Mouse (Mus musculus) forebrain, embryonic 16.5 days (tissue): ENCODE measurements around the gene Gm4871. TPM values are rescaled to one million over a fixed set of nuclear protein-coding genes. Genes with fewer than 3 reads are reported as not detected.
"Not testable (repeated sequence)": the region's sequence is repeated elsewhere in the genome, so short reads cannot be mapped to it uniquely, and the experiment has no call there.

Source experiments
- ATAC-seq: fragments of 200-750 bp; cut with Nextera tagmentation; 2 replicates; pipeline ENCODE4 v1.8.0; 2017; ENCODE audit warnings: mild to moderate bottlenecking, moderate library complexity
- H3K27ac ChIP-seq: fragments of 300-500 bp; sonication (generic); 2 replicates; pipeline ENCODE4 v1.5.1; 2014; ENCODE audit warnings: low read length, control low read depth
- H3K27me3 ChIP-seq: fragments of 300-500 bp; sonication (generic); replicated peaks from 2 replicates; pipeline ENCODE4 v1.6.1; 2014; ENCODE audit warnings: low read length; ENCODE audit not compliant: control insufficient read depth, insufficient read depth
- H3K36me3 ChIP-seq: fragments of 300-500 bp; sonication (generic); 2 replicates; pipeline ENCODE4 v1.6.1; 2014; ENCODE audit not compliant: control insufficient read depth, insufficient read depth
- H3K4me1 ChIP-seq: fragments of 300-500 bp; sonication (generic); replicated peaks from 2 replicates; pipeline ENCODE4 v1.6.1; 2014; ENCODE audit warnings: low read length; ENCODE audit not compliant: control insufficient read depth, insufficient read depth
- H3K4me2 ChIP-seq: fragments of 300-500 bp; sonication (generic); 2 replicates; pipeline ENCODE4 v1.6.1; 2014; ENCODE audit warnings: mild to moderate bottlenecking, low read length, control low read depth
- H3K4me3 ChIP-seq: fragments of 300-500 bp; sonication (generic); replicated peaks from 2 replicates; pipeline ENCODE4 v1.5.1; 2014; ENCODE audit warnings: mild to moderate bottlenecking, low read length, control low read depth
- H3K9ac ChIP-seq: fragments of 300-500 bp; sonication (generic); replicated peaks from 2 replicates; pipeline ENCODE4 v1.6.1; 2014; ENCODE audit warnings: low read depth, low read length, control low read depth
- H3K9me3 ChIP-seq: fragments of 300-500 bp; sonication (generic); 2 replicates; pipeline ENCODE4 v1.6.1; 2016; ENCODE audit warnings: low read length; ENCODE audit not compliant: control insufficient read depth
- WGBS: fragments of 180-500 bp; shearing (Covaris S2); extraction: QIAGEN DNeasy Blood & Tissue Kit; methylation state at CpG from one replicate; pipeline ENCODE4 v1.1.7; 2014; 5-methylcytosine and 5-hydroxymethylcytosine counted together
- polyA plus RNA-seq: library from polyadenylated mRNA; unstranded; fragments of >200 nt; fragmentation: Nextera tagmentation; extraction: Ambion mirVana; gene quantifications from 2 replicates; pipeline ENCODE4 v1.2.1, GENCODE M21; 2015

Gene Gm4871
- polyA plus RNA-seq, 1 experiment from 2014 or later = not detected

- Histone ChIP-seq H3K36me3 (no peaks in the 10 kb centered on the region), H3K4me3 (no peak overlapping the region), H3K9ac (no peak overlapping the region), H3K9me3 (no peaks in the 10 kb centered on the region), H3K27ac (no peak overlapping the region), H3K4me1 (0 out of 2 replicates have a peak, but pooled peaks cover 8% of the 10 kb centered on the region), H3K4me2 (no peak overlapping the region), H3K27me3 (no peaks in the 10 kb centered on the region)
- ATAC-seq = peak; percentile 73
- WGBS = 18% methylated on average over 8 of the region's 8 CpGs
Measured at GRCm38 (mm10) chr5:145057907-145058306, 25.4 kb upstream of the Gm4871 start.

- not testable (repeated sequence) for H3K36me3 ChIP-seq, H3K27me3 ChIP-seq, H3K9ac ChIP-seq, H3K9me3 ChIP-seq, H3K4me2 ChIP-seq, ATAC-seq, H3K4me1 ChIP-seq, H3K27ac ChIP-seq, H3K4me3 ChIP-seq
- 89% methylated on average over 3 of the region's 3 CpGs for WGBS
Measured at GRCm38 (mm10) chr5:145054187-145054586, 21.6 kb upstream of the Gm4871 start.

DNA sequence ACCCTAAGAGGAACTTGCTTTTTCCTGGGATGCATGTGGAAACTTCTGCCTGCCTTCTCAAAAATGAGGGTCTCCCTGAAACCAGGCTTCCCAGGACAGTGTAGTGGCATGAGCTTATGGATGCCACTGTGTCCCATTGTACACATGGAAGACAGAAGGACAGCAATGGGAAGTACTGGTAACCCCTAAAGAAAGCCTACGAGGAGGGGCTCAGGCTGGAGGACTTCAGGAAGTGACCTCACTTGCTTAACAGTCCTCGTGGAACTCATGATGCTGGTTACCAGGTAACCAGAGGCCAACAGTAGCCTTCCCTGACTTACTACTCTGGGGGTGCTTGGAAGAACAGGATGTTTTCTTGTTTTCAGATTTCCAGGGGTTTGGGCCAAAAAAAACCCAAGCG is 10.1 kb upstream of the Gm4871 start, which contains the start of gene 1700018F24Rik:
Gene 1700018F24Rik, plus strand, starts transcription at position 301 of the 400 bp plus-strand sequence.
- not testable (repeated sequence) for H3K36me3 ChIP-seq, H3K9ac ChIP-seq, H3K4me1 ChIP-seq, H3K27me3 ChIP-seq, H3K4me2 ChIP-seq, H3K4me3 ChIP-seq, H3K27ac ChIP-seq, ATAC-seq, H3K9me3 ChIP-seq
- 81% methylated on average over 3 of the region's 3 CpGs for WGBS

GRCm38 (mm10) chr5:145041628-145042027 is 9.1 kb upstream of the Gm4871 start:
- Histone ChIP-seq H3K36me3 (no peaks in the 10 kb centered on the region), H3K27ac (no peak overlapping the region), H3K4me1 (no peaks in the 10 kb centered on the region), H3K4me3 (no peak overlapping the region), H3K4me2 (no peak overlapping the region), H3K9me3 (no peaks in the 10 kb centered on the region), H3K9ac (no peak overlapping the region), H3K27me3 (no peaks in the 10 kb centered on the region)
- WGBS = 45% methylated on average over 4 of the region's 4 CpGs
- no peak for ATAC-seq

DNA sequence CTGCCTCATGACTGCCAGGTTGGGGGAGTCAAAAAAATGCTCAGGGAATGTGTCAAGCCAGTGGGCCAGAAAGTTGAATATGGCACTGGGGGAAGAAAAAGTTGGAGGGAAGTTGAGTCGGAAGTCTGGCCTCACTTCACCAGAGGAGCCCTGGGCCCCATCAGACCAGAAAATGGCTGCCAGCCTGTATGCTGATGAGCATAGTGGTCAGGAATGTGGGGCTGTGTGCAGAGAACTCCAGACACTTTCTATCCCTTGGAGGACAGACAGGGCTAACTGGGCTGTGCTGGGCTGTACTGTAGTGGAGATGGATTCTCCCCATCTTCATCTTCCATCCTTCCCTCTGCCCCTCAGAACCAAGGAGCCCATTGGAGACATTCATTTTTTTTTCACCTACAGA is 2.1 kb downstream of the Gm4871 start:
- 100% methylated on average over 1 of the region's 1 CpGs for WGBS
- H3K4me1 ChIP-seq, H3K4me2 ChIP-seq, H3K9ac ChIP-seq, H3K27ac ChIP-seq, H3K4me3 ChIP-seq, H3K9me3 ChIP-seq, H3K27me3 ChIP-seq, ATAC-seq, H3K36me3 ChIP-seq: not testable (repeated sequence)

DNA sequence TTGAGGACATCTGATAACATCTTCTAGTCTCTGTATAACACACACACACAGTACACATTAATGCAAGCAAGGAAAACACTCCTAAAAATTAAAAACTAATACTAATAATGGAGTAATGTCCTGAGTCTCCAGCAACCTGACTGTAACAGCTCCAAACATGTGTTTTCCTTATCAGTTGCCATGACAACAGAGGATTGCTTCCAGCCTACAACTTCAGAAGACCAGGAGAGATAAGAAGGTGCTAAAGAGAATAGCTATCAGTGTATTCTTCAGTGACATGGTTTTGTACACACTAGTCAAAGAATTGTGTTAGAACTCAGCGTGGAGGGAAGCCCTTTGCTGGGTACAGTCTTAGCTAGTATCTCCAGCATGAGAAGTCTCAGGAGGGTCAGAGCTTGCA is 11.8 kb downstream of the Gm4871 start:
- H3K27me3 ChIP-seq, H3K27ac ChIP-seq, ATAC-seq, H3K4me3 ChIP-seq, H3K9me3 ChIP-seq, H3K9ac ChIP-seq, H3K4me1 ChIP-seq, H3K4me2 ChIP-seq, H3K36me3 ChIP-seq: not testable (repeated sequence)
- WGBS = 84% methylated on average over 1 of the region's 1 CpGs

GRCm38 (mm10) chr5:145020254-145020653 is 12.3 kb downstream of the Gm4871 start:
- H3K27ac ChIP-seq, H3K36me3 ChIP-seq, H3K4me3 ChIP-seq, H3K4me2 ChIP-seq, H3K9ac ChIP-seq, H3K4me1 ChIP-seq, H3K27me3 ChIP-seq, H3K9me3 ChIP-seq, ATAC-seq: not testable (repeated sequence)
- WGBS = 29% methylated on average over 1 of the region's 1 CpGs

- not testable (repeated sequence) for H3K9ac ChIP-seq, H3K9me3 ChIP-seq, H3K27me3 ChIP-seq, H3K4me2 ChIP-seq, H3K4me3 ChIP-seq, H3K36me3 ChIP-seq, H3K27ac ChIP-seq, ATAC-seq, H3K4me1 ChIP-seq
- WGBS = 35% methylated on average over 2 of the region's 2 CpGs
Measured at GRCm38 (mm10) chr5:145016761-145017160, 15.8 kb downstream of the Gm4871 start.

DNA sequence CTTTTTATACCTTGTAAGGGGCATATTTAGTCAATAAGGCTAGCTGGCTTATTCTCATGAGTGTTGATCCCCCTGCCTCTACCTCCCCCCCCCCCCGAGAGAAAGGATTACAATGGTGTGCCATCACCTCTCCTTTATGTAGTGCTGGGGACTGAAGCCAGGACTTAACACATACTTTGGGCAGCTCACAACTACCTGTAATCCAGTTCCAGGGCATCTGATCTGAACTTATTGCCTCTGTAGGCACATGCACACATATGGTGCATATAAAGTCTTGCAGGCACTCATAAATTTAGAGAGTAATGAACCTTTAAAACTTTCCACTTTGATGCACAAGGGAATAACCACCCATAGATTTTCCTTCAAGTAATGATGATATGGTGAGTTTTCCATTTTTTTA is 18.3 kb downstream of the Gm4871 start:
- Histone ChIP-seq H3K9ac (no peak overlapping the region), H3K4me1 (no peaks in the 10 kb centered on the region), H3K36me3 (no peaks in the 10 kb centered on the region), H3K4me2 (no peak overlapping the region), H3K4me3 (no peak overlapping the region), H3K9me3 (no peaks in the 10 kb centered on the region), H3K27me3 (no peaks in the 10 kb centered on the region), H3K27ac (no peak overlapping the region)
- ATAC-seq = no peak
- 80% methylated on average over 1 of the region's 1 CpGs for WGBS

DNA sequence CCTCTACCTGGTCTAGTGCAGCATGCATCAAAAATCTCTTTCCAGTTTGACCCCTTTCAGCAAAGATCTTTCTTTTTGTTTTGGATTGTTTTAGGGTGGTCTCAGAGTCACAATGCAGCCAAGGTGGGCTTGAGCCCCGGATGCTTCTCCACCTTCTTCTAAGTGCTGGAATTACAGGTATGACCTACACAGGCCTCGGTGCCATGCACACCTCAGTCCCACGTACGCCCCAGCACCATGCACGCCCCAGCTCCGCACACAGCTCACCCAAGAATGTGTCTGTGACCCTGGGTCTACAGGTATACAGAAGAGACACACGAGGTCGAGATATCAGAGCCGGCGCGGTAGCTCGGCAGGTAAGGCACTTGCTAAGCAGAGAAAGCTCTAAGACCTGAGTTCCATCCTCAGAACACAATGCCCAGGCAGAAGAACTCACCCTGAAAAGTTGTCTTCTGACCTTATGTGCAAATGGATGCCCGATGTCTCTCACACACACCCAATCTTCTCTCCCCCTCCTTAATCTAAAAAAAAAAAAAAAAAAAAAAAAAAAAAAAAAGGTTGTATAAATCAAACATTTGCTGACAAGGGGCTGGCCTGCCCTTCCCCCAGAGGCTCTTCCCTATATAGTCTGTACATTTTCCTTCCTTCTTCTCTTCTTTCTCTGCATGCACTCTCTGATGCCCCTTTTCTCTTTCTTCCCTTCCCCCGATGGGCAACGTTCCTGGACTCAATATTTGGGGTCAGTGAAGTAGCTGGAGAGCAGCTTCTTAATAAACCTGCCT is 23.5 kb downstream of the Gm4871 start:
- Histone ChIP-seq H3K4me1 (no peaks in the 10 kb centered on the region), H3K27me3 (no peaks in the 10 kb centered on the region), H3K36me3 (no peaks in the 10 kb centered on the region), H3K27ac (no peak overlapping the region), H3K4me3 (no peak overlapping the region), H3K9me3 (no peaks in the 10 kb centered on the region), H3K4me2 (no peak overlapping the region), H3K9ac (no peak overlapping the region)
- WGBS = 91% methylated on average over 15 of the region's 15 CpGs
- no peak for ATAC-seq
